Mouse (Mus musculus): ENCODE measurements at regions not wholly inside any gene's neighbourhood (a gene's known extent, or its start where the extent isn't known, plus 50 kb on each side); places are given as distances from the start of the nearest gene placed in this dataset.
"Not testable (repeated sequence)": the region's sequence is repeated elsewhere in the genome, so short reads cannot be mapped to it uniquely, and the experiment has no call there.

- H3K9ac ChIP-seq (ENCODE audit: insufficient read depth, low read depth, low read length, poor library complexity, severe bottlenecking); H3K9me3 ChIP-seq (ENCODE audit: control insufficient read depth, insufficient read depth, low read depth, low read length); H3K4me3 ChIP-seq (ENCODE audit: insufficient read depth in 1 of 2, low read depth in 1 of 2, low read length in 2 of 2, poor library complexity in 1 of 2, severe bottlenecking in 1 of 2); H3K27ac ChIP-seq (ENCODE audit: insufficient read depth, low read depth, low read length, poor library complexity, severe bottlenecking); DNase-seq (ENCODE audit: low read depth, low spot score); H3K36me3 ChIP-seq (ENCODE audit: control insufficient read depth, insufficient read depth, low read length, poor library complexity, severe bottlenecking); H3K4me1 ChIP-seq (ENCODE audit: control insufficient read depth in 2 of 2, insufficient read depth in 2 of 2, low read length in 2 of 2, poor library complexity in 1 of 2); in situ Hi-C loops (cut with MboI; ENCODE audit: low sequenced_read_pairs in 2 of 2, unreplicated experiment in 2 of 2): not testable (repeated sequence)
Observed at GRCm38 (mm10) chr12:3132553-3132952, 177.2 kb downstream of the Rab10 start.

GRCm38 (mm10) chr12:3131149-3131751, 178.5 kb downstream of the Rab10 start:
- H3K4me3 ChIP-seq (ENCODE audit: insufficient read depth in 1 of 2, low read depth in 1 of 2, low read length in 2 of 2, poor library complexity in 1 of 2, severe bottlenecking in 1 of 2); in situ Hi-C loops (cut with MboI; ENCODE audit: low sequenced_read_pairs in 2 of 2, unreplicated experiment in 2 of 2): not testable (repeated sequence)

GRCm38 (mm10) chr12:3127336-3127735, 182.4 kb downstream of the Rab10 start:
- H3K27ac ChIP-seq (ENCODE audit: insufficient read depth, low read depth, low read length, poor library complexity, severe bottlenecking); H3K9me3 ChIP-seq (ENCODE audit: control insufficient read depth, insufficient read depth, low read depth, low read length); DNase-seq (ENCODE audit: low read depth, low spot score); in situ Hi-C loops (cut with MboI; ENCODE audit: low sequenced_read_pairs in 2 of 2, unreplicated experiment in 2 of 2); H3K4me3 ChIP-seq (ENCODE audit: insufficient read depth in 1 of 2, low read depth in 1 of 2, low read length in 2 of 2, poor library complexity in 1 of 2, severe bottlenecking in 1 of 2); H3K4me1 ChIP-seq (ENCODE audit: control insufficient read depth in 2 of 2, insufficient read depth in 2 of 2, low read length in 2 of 2, poor library complexity in 1 of 2); H3K36me3 ChIP-seq (ENCODE audit: control insufficient read depth, insufficient read depth, low read length, poor library complexity, severe bottlenecking); H3K9ac ChIP-seq (ENCODE audit: insufficient read depth, low read depth, low read length, poor library complexity, severe bottlenecking): not testable (repeated sequence)

More at GRCm38 (mm10) chr12:3131149-3131751, 178.5 kb downstream of the Rab10 start:
- DNase-seq (ENCODE audit: low read depth, low spot score); H3K9ac ChIP-seq (ENCODE audit: insufficient read depth, low read depth, low read length, poor library complexity, severe bottlenecking); H3K36me3 ChIP-seq (ENCODE audit: control insufficient read depth, insufficient read depth, low read length, poor library complexity, severe bottlenecking); H3K9me3 ChIP-seq (ENCODE audit: control insufficient read depth, insufficient read depth, low read depth, low read length); H3K27ac ChIP-seq (ENCODE audit: insufficient read depth, low read depth, low read length, poor library complexity, severe bottlenecking); H3K4me1 ChIP-seq (ENCODE audit: control insufficient read depth in 2 of 2, insufficient read depth in 2 of 2, low read length in 2 of 2, poor library complexity in 1 of 2): not testable (repeated sequence)

- no peak overlapping the region for H3K9ac ChIP-seq (ENCODE audit: insufficient read depth, low read depth, low read length, poor library complexity, severe bottlenecking)
- TF ChIP-seq MAFK (IDR thresholded peaks at IDR 0.05; ENCODE audit: insufficient read depth, low read depth, low read length) (no peak), HCFC1 (IDR thresholded peaks at IDR 0.05; ENCODE audit: borderline replicate concordance, insufficient read depth, low read length) (no peak), ZNF384 (IDR thresholded peaks at IDR 0.05; ENCODE audit: low read depth, low read length) (no peak), CHD2 (IDR thresholded peaks at IDR 0.05; ENCODE audit: low read depth, low read length) (no peak), ZC3H11A (IDR thresholded peaks at IDR 0.05; ENCODE audit: borderline replicate concordance, low read depth, low read length) (no peak)
- H3K4me1 ChIP-seq (ENCODE audit: control insufficient read depth in 2 of 2, insufficient read depth in 2 of 2, low read length in 2 of 2, poor library complexity in 1 of 2): 0 out of 4 replicates have a peak, but pooled peaks cover 0 to 2% of the 10 kb centered on the region in 2 experiments
- H3K4me3 ChIP-seq (ENCODE audit: insufficient read depth in 1 of 2, low read depth in 1 of 2, low read length in 2 of 2, poor library complexity in 1 of 2, severe bottlenecking in 1 of 2): no peak overlapping the region
- in situ Hi-C loops (cut with MboI; ENCODE audit: low sequenced_read_pairs in 2 of 2, unreplicated experiment in 2 of 2): no loop called here
- no peaks in the 10 kb centered on the region for H3K9me3 ChIP-seq (ENCODE audit: control insufficient read depth, insufficient read depth, low read depth, low read length)
- no peak for DNase-seq (ENCODE audit: low read depth, low spot score)
- no peak overlapping the region for H3K27ac ChIP-seq (ENCODE audit: insufficient read depth, low read depth, low read length, poor library complexity, severe bottlenecking)
- H3K36me3 ChIP-seq (ENCODE audit: control insufficient read depth, insufficient read depth, low read length, poor library complexity, severe bottlenecking): no peaks in the 10 kb centered on the region
Observed at GRCm38 (mm10) chr12:3124036-3124435, 185.7 kb downstream of the Rab10 start.

GRCm38 (mm10) chr12:3110589-3110988, 199.2 kb downstream of the Rab10 start:
- DNase-seq (ENCODE audit: low read depth, low spot score); in situ Hi-C loops (cut with MboI; ENCODE audit: low sequenced_read_pairs in 2 of 2, unreplicated experiment in 2 of 2); H3K9me3 ChIP-seq (ENCODE audit: control insufficient read depth, insufficient read depth, low read depth, low read length); H3K4me1 ChIP-seq (ENCODE audit: control insufficient read depth in 2 of 2, insufficient read depth in 2 of 2, low read length in 2 of 2, poor library complexity in 1 of 2); H3K36me3 ChIP-seq (ENCODE audit: control insufficient read depth, insufficient read depth, low read length, poor library complexity, severe bottlenecking): not testable (repeated sequence)
- Histone ChIP-seq H3K4me3 (ENCODE audit: insufficient read depth in 1 of 2, low read depth in 1 of 2, low read length in 2 of 2, poor library complexity in 1 of 2, severe bottlenecking in 1 of 2) (peak overlapping the region in 1 of 2 experiments; percentile 8; a peak in 1 of 4 replicates), H3K9ac (ENCODE audit: insufficient read depth, low read depth, low read length, poor library complexity, severe bottlenecking) (peak overlapping the region; percentile 5; the same call in 1 of the 2 replicates), H3K27ac (ENCODE audit: insufficient read depth, low read depth, low read length, poor library complexity, severe bottlenecking) (0 out of 2 replicates have a peak overlapping the region, but pooled peaks have one; percentile 6)

- H3K4me3 ChIP-seq (ENCODE audit: insufficient read depth in 1 of 2, low read depth in 1 of 2, low read length in 2 of 2, poor library complexity in 1 of 2, severe bottlenecking in 1 of 2); in situ Hi-C loops (cut with MboI; ENCODE audit: low sequenced_read_pairs in 2 of 2, unreplicated experiment in 2 of 2); DNase-seq (ENCODE audit: low read depth, low spot score); H3K4me1 ChIP-seq (ENCODE audit: control insufficient read depth in 2 of 2, insufficient read depth in 2 of 2, low read length in 2 of 2, poor library complexity in 1 of 2); H3K27ac ChIP-seq (ENCODE audit: insufficient read depth, low read depth, low read length, poor library complexity, severe bottlenecking); H3K9me3 ChIP-seq (ENCODE audit: control insufficient read depth, insufficient read depth, low read depth, low read length); H3K9ac ChIP-seq (ENCODE audit: insufficient read depth, low read depth, low read length, poor library complexity, severe bottlenecking); H3K36me3 ChIP-seq (ENCODE audit: control insufficient read depth, insufficient read depth, low read length, poor library complexity, severe bottlenecking): not testable (repeated sequence)
Observed at GRCm38 (mm10) chr12:3109671-3110070, 200.1 kb downstream of the Rab10 start.
